Mouse (Mus musculus): ENCODE results near the gene Dusp8.
"Not testable (repeated sequence)": the region's sequence is repeated elsewhere in the genome, so short reads cannot be mapped to it uniquely, and the experiment has no call there.

Dusp8 gene

GRCm38 (mm10) chr7:142095183-142095931, at the start of gene Dusp8:
Gene Dusp8 (minus strand): TSS chr7:142095843.
- DNase-seq: peak; percentile 89

- no peak for DNase-seq
These were observed 48.9 kb upstream of the Dusp8 start, which contains the start of gene Gm45337 for GRCm38 (mm10) chr7:142144507-142144906. Gene Gm45337 (minus strand): TSS chr7:142144607.

GRCm38 (mm10) chr7:142143506-142144010, 47.9 kb upstream of the Dusp8 start:
- not testable (repeated sequence) for DNase-seq

- no peak for DNase-seq
These were observed 45.1 kb upstream of the Dusp8 start for GRCm38 (mm10) chr7:142140696-142141095.

- not testable (repeated sequence) for DNase-seq
These were observed 40.3 kb upstream of the Dusp8 start, which contains the start of gene Gm39115 for GRCm38 (mm10) chr7:142135934-142136333. Gene Gm39115 (minus strand): TSS chr7:142136034.

GRCm38 (mm10) chr7:142134206-142134995, 38.8 kb upstream of the Dusp8 start:
- peak; percentile 38 for DNase-seq

- DNase-seq: no peak
These were observed 33.2 kb upstream of the Dusp8 start for GRCm38 (mm10) chr7:142128843-142129242.

- DNase-seq: not testable (repeated sequence)
These were observed 25.0 kb upstream of the Dusp8 start, which contains the start of gene Gm45618 for GRCm38 (mm10) chr7:142120629-142121028. Gene Gm45618 (minus strand): TSS chr7:142120729.

GRCm38 (mm10) chr7:142119632-142120031, 24.0 kb upstream of the Dusp8 start:
- no peak for DNase-seq

- no peak for DNase-seq
These were observed 9.1 kb upstream of the Dusp8 start for GRCm38 (mm10) chr7:142104747-142105146.

GRCm38 (mm10) chr7:142097776-142098175, 2.1 kb upstream of the Dusp8 start:
- peak; percentile 84 for DNase-seq

GRCm38 (mm10) chr7:142096701-142097100, 1.1 kb upstream of the Dusp8 start:
- no peak for DNase-seq

- peak; percentile 42 for DNase-seq
These were observed 1.1 kb downstream of the Dusp8 start for GRCm38 (mm10) chr7:142094301-142095143.

GRCm38 (mm10) chr7:142093696-142094240, 1.9 kb downstream of the Dusp8 start:
- no peak for DNase-seq

- no peak for DNase-seq
These were observed 2.7 kb downstream of the Dusp8 start for GRCm38 (mm10) chr7:142092991-142093390.

GRCm38 (mm10) chr7:142091848-142092247, 3.8 kb downstream of the Dusp8 start:
- DNase-seq: no peak

GRCm38 (mm10) chr7:142089648-142090447, 5.8 kb downstream of the Dusp8 start:
- no peak for DNase-seq

- no peak for DNase-seq
These were observed 6.8 kb downstream of the Dusp8 start for GRCm38 (mm10) chr7:142088886-142089285.

GRCm38 (mm10) chr7:142087069-142087652, 8.5 kb downstream of the Dusp8 start:
- DNase-seq: no peak

- no peak for DNase-seq
These were observed 9.3 kb downstream of the Dusp8 start for GRCm38 (mm10) chr7:142086159-142086905.

All from kidney, adult 18-20 months (tissue).